Mouse (Mus musculus) liver, embryonic 14.5 days (tissue): ENCODE measurements at regions not wholly inside any gene's neighbourhood (a gene's known extent, or its start where the extent isn't known, plus 50 kb on each side); places are given as distances from the start of the nearest gene placed in this dataset.

Experiments used
- ATAC-seq: fragments of 200-750 bp; cut with Nextera tagmentation; 2 replicates; pipeline ENCODE4 v1.8.0; 2017; ENCODE audit warnings: moderate number of reproducible peaks, mild to moderate bottlenecking, moderate library complexity; ENCODE audit not compliant: insufficient read depth
- DNase-seq, 3 experiments: peaks; one replicate each; pipeline ENCODE4 v3.0.0-alpha.2; 2012 to 2013; ENCODE audit warnings: low read depth in 3 of 3, low spot score in 3 of 3
- H3K27ac ChIP-seq: fragments of 300-500 bp; sonication (generic); 2 replicates; pipeline ENCODE4 v1.5.1; 2014; ENCODE audit warnings: moderate library complexity, mild to moderate bottlenecking, control low read depth, inconsistent platforms
- H3K27me3 ChIP-seq: fragments of 300-500 bp; sonication (generic); 2 replicates; pipeline ENCODE4 v1.6.1; 2014; ENCODE audit warnings: mild to moderate bottlenecking, low read length, moderate library complexity; ENCODE audit not compliant: control insufficient read depth, insufficient read depth
- H3K36me3 ChIP-seq: fragments of 300-500 bp; sonication (generic); replicated peaks from 2 replicates; pipeline ENCODE4 v1.6.1; 2014; ENCODE audit warnings: low read depth; ENCODE audit not compliant: control insufficient read depth, insufficient read depth
- H3K4me1 ChIP-seq, 2 experiments: fragments of 200-500 bp in 1 of 2; fragments of 300-500 bp in 1 of 2; sonication (generic) in 1 of 2; replicated peaks; 2 replicates each; pipeline ENCODE4 v1.6.1; 2012 to 2014; ENCODE audit warnings: antibody characterized with exemption in 1 of 2, inconsistent platforms in 1 of 2, low read length in 1 of 2; ENCODE audit not compliant: control insufficient read depth in 2 of 2, insufficient read depth in 2 of 2
- H3K4me2 ChIP-seq: fragments of 300-500 bp; sonication (generic); 2 replicates; pipeline ENCODE4 v1.6.1; 2014; ENCODE audit warnings: low read depth, mild to moderate bottlenecking, control low read depth, moderate library complexity
- H3K4me3 ChIP-seq, 2 experiments: fragments of 200-500 bp in 1 of 2; fragments of 300-500 bp in 1 of 2; sonication (generic) in 1 of 2; 2 replicates each; pipeline ENCODE4 v1.5.1; 2012 to 2014; ENCODE audit warnings: low read depth in 2 of 2, low read length in 2 of 2, mild to moderate bottlenecking in 2 of 2, control low read depth in 1 of 2, inconsistent platforms in 1 of 2, moderate library complexity in 1 of 2; ENCODE audit not compliant: insufficient read depth in 1 of 2
- H3K9ac ChIP-seq: fragments of 300-500 bp; sonication (generic); replicated peaks from 2 replicates; pipeline ENCODE4 v1.6.1; 2014; ENCODE audit warnings: mild to moderate bottlenecking, control low read depth, moderate library complexity
- H3K9me3 ChIP-seq: fragments of 300-500 bp; sonication (generic); 2 replicates; pipeline ENCODE4 v1.6.1; 2016; ENCODE audit warnings: low read length, mixed read lengths; ENCODE audit not compliant: control insufficient read depth
- CTCF ChIP-seq: IDR thresholded peaks from 2 replicates; pipeline ENCODE4 v1.5.1; 2016; ENCODE audit warnings: antibody characterized with exemption, low read depth, control low read depth
- EP300 ChIP-seq: IDR thresholded peaks from 2 replicates; pipeline ENCODE4 v1.6.1; 2016; ENCODE audit warnings: antibody characterized with exemption, low read depth
- WGBS: fragments of 180-500 bp; shearing (Covaris S2); extraction: QIAGEN DNeasy Blood & Tissue Kit; methylation state at CpG from one replicate; pipeline ENCODE4 v1.1.7; 2014; ENCODE audit not compliant: insufficient replicate concordance; 5-methylcytosine and 5-hydroxymethylcytosine counted together

DNA sequence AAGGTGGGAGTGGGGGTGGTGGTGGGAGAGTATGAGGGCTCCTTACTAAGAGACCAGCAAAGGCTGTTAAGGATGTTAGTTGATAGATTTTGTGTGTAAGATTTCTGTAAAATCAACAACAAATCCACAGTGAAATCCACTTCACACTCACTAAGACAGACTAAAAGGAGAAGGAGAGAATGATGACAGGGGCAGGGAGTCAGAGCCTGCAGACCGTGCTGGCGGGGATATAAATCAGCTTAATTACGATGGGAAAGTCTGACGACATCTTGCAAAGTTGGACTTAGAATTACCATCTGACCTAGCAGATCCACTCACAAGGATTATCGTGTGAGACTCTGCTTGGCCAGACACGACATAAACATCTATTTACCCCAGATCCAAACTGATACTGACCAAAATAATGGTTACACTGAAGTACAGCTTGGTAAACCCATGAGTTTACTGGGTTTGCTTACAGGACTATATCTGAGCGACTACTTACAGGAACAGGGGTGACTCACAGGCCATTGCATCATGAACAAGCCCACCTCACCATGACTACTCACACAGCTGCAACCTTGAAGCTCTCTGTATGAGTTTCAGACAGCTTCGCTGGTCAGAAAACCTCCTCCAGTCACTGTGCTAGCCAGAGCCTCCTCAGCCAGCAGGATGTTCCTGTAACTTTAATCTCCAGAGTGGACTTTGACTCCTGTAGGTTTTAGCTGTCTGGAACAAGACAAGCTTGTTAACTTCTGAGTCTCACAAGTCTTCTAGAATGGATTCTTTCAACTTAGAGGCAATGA lies 50.5 kb upstream of the Ednra start:
- H3K4me2 ChIP-seq, result no peak overlapping the region
- no peak overlapping the region for H3K4me3 ChIP-seq
- DNase-seq (no peak), ATAC-seq (no peak)
- H3K27ac ChIP-seq, result no peak overlapping the region
- H3K9ac ChIP-seq, result no peak overlapping the region
- TF ChIP-seq EP300, result no peak
- TF ChIP-seq CTCF, result no peak
- no peaks in the 10 kb centered on the region for H3K27me3 ChIP-seq
- H3K9me3 ChIP-seq, result no peaks in the 10 kb centered on the region
- no peaks in the 10 kb centered on the region for H3K4me1 ChIP-seq
- WGBS, result 55% methylated on average over 8 of the region's 8 CpGs
- H3K36me3 ChIP-seq, result no peaks in the 10 kb centered on the region

DNA sequence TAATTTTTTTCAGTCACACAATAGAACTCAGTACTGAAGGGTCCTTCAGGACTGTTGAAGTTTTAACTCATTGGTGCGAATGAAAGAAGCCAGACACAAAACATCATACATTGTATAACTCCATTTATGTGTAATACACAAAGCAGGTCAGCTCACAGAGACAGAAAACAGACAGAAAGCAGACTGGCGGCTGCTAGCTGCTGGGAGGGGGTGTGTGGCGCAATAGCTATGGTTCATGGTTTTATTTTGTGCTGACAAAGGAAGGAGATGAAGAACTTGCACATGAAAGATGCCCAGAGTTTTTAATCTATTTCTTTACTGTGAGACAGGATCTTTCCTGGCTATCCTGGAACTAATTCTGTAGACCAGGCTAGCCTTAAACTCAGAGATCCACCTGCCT lies 51.3 kb upstream of the Ednra start:
- H3K27me3 ChIP-seq, result no peaks in the 10 kb centered on the region
- no peaks in the 10 kb centered on the region for H3K9me3 ChIP-seq
- H3K27ac ChIP-seq, result no peak overlapping the region
- H3K36me3 ChIP-seq, result no peaks in the 10 kb centered on the region
- WGBS, result 64% methylated on average over 3 of the region's 3 CpGs
- DNase-seq, result no peak
- H3K4me3 ChIP-seq, result no peak overlapping the region
- H3K4me2 ChIP-seq, result no peak overlapping the region
- no peak overlapping the region for H3K9ac ChIP-seq
- TF ChIP-seq EP300, result no peak
- TF ChIP-seq CTCF, result no peak
- ATAC-seq, result no peak
- H3K4me1 ChIP-seq, result no peaks in the 10 kb centered on the region

GRCm38 (mm10) chr8:77777597-77777996 lies 53.3 kb upstream of the Ednra start:
- 56% methylated on average over 5 of the region's 5 CpGs for WGBS
- H3K9ac ChIP-seq, result no peak overlapping the region
- no peak overlapping the region for H3K27ac ChIP-seq
- H3K27me3 ChIP-seq, result no peaks in the 10 kb centered on the region
- no peaks in the 10 kb centered on the region for H3K4me1 ChIP-seq
- no peaks in the 10 kb centered on the region for H3K9me3 ChIP-seq
- H3K4me2 ChIP-seq, result no peak overlapping the region
- TF ChIP-seq CTCF (no peak), EP300 (no peak)
- DNase-seq, result no peak
- no peak for ATAC-seq
- no peaks in the 10 kb centered on the region for H3K36me3 ChIP-seq
- no peak overlapping the region for H3K4me3 ChIP-seq

DNA sequence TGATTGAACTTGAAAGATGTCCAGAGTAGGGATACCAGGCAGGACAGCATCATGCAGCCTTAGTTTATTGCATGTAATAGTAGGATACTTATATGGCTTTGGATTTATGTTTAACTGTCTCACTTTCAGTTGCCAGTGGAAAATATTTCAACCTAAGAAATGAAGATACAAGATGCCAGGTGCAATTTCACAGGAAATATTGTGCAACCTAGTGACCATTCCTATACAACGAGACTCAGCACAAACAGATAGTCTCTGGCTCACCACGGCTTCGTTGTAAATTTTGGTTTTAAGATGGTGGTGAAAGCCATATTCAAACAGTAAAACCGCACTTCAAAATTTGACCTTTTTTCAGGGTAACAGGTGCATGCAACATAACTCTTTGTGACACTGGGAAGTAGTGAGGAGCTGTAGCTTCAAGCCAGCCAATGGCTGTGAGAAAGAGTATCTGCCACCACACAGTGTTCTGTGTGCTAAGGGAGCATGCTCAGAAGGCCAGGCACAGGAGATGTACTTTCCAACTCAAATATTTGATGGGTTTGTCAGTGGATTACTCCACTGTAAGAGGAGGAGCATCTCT lies 61.5 kb upstream of the Ednra start:
- no peaks in the 10 kb centered on the region for H3K9me3 ChIP-seq
- H3K27ac ChIP-seq, result no peak overlapping the region
- H3K36me3 ChIP-seq, result no peaks in the 10 kb centered on the region
- H3K4me3 ChIP-seq, result no peak overlapping the region
- no peaks in the 10 kb centered on the region for H3K4me1 ChIP-seq
- ATAC-seq, result no peak
- no peak overlapping the region for H3K9ac ChIP-seq
- no peak overlapping the region for H3K4me2 ChIP-seq
- TF ChIP-seq CTCF (no peak), EP300 (no peak)
- WGBS, result 45% methylated on average over 4 of the region's 4 CpGs
- H3K27me3 ChIP-seq, result no peaks in the 10 kb centered on the region
- no peak for DNase-seq

DNA sequence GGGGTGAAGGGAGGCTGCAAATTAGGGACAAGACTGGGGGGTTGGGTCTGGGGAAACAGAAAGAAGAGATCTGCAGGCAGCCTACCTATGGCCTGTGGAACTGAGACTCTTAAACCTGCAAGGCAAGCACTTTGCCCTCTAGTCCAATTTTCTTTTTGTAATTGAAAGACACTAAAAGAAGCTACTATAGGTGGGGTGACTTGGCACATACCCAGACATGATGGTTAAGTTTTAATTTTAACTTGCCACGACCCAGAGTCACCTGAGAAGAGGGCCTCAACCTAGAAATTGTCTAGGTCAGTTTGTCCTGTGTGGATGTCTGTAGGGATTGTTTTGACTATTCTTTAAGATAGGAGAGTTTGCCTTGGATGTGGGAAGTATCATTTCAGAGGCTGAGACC lies 70.6 kb upstream of the Ednra start:
- DNase-seq (no peak), ATAC-seq (no peak)
- TF ChIP-seq CTCF (no peak), EP300 (no peak)
- no peaks in the 10 kb centered on the region for H3K27me3 ChIP-seq
- H3K4me3 ChIP-seq, result no peak overlapping the region
- H3K9ac ChIP-seq, result no peak overlapping the region
- no peak overlapping the region for H3K27ac ChIP-seq
- H3K36me3 ChIP-seq, result no peaks in the 10 kb centered on the region
- 28% methylated on average over 1 of the region's 1 CpGs for WGBS
- no peaks in the 10 kb centered on the region for H3K9me3 ChIP-seq
- no peak overlapping the region for H3K4me2 ChIP-seq
- no peaks in the 10 kb centered on the region for H3K4me1 ChIP-seq
